8 mouse cellular contexts compared by ENCODE assay signal in genomic region chr6:139589291-139589690, GRCm38 (mm10). TPM values are rescaled to one million over a fixed set of nuclear protein-coding genes. Genes with fewer than 3 reads are reported as not detected.
A peak's percentile ranks its signal among the peaks of the same experiment; 100 is the strongest.
DNase-seq lines count a peak whose midpoint lies in the region; ATAC-seq and TF ChIP-seq lines count a peak whose summit lies in the region.
"Had no signal": no experiment of that assay in that cellular context is flagged by ENCODE, and none has a peak within 500 bp of the region (broad histone marks: within the 10 kb centered on the region; RNA-seq: fewer than 3 reads in every experiment).

No protein-coding gene starts in this region.

- H3K36me3 ChIP-seq in hindbrain, embryonic 16.5 days (ENCODE audit: control insufficient read depth, insufficient read depth, low read length): no peaks in the 10 kb centered on the region
- H3K36me3 ChIP-seq in midbrain, embryonic 11.5 days (ENCODE audit: control insufficient read depth, insufficient read depth, low read length): no peaks in the 10 kb centered on the region
- no peaks in the 10 kb centered on the region for H3K36me3 ChIP-seq in stomach, embryonic 14.5 days (ENCODE audit: control insufficient read depth, insufficient read depth, low read length)

- peak; percentile 69; the same call in 1 of the 2 replicates for ATAC-seq in hindbrain, embryonic 16.5 days
- ATAC-seq in midbrain, embryonic 11.5 days (ENCODE audit: low FRiP score): peak; percentile 77; the same call in 1 of the 2 replicates
- no peak for ATAC-seq in stomach, embryonic 14.5 days (ENCODE audit: insufficient number of reproducible peaks, insufficient read depth, low FRiP score, low read depth)

- H3K9me3 ChIP-seq in hindbrain, embryonic 16.5 days (ENCODE audit: control insufficient read depth, low read length): no peaks in the 10 kb centered on the region
- H3K9me3 ChIP-seq in midbrain, embryonic 11.5 days (ENCODE audit: control insufficient read depth, low read length): no peaks in the 10 kb centered on the region
- no peaks in the 10 kb centered on the region for H3K9me3 ChIP-seq in stomach, embryonic 14.5 days (ENCODE audit: control insufficient read depth, low read depth, low read length)
- H3K9me3 ChIP-seq: megakaryocyte, embryonic 14.5 days had no signal

- peak; percentile 36 to 87 for DNase-seq in adrenal gland, adult (ENCODE audit: inconsistent age in 2 of 2, low spot score in 1 of 2)
- DNase-seq in cerebellum, adult 2 months: peak; percentile 17 to 27
- peak; percentile 12 to 84 for DNase-seq in frontal cortex, adult 2 months (ENCODE audit: extremely low spot score in 1 of 2, low spot score in 1 of 2)
- DNase-seq in left cerebral cortex, postnatal 10 days (ENCODE audit: extremely low spot score in 1 of 2, low spot score in 2 of 2): peak; percentile 55 to 66
- DNase-seq in midbrain, embryonic 11.5 days (ENCODE audit: low spot score, missing footprints): peak; percentile 94

- H3K4me1 ChIP-seq in cerebellum, adult 2 months (ENCODE audit: control insufficient read depth, insufficient read depth, low read length): no peaks in the 10 kb centered on the region
- H3K4me1 ChIP-seq in hindbrain, embryonic 16.5 days (ENCODE audit: control insufficient read depth, insufficient read depth, low read depth, low read length): peaks cover 2% of the 10 kb centered on the region; the same call in 1 of the 2 replicates
- H3K4me1 ChIP-seq in midbrain, embryonic 11.5 days (ENCODE audit: control insufficient read depth, insufficient read depth, low read length): no peaks in the 10 kb centered on the region
- H3K4me1 ChIP-seq in stomach, embryonic 14.5 days (ENCODE audit: control insufficient read depth, insufficient read depth, low read length): no peaks in the 10 kb centered on the region
- H3K4me1 ChIP-seq: megakaryocyte, embryonic 14.5 days had no signal

- TF ChIP-seq CTCF in cerebellum, adult 2 months (IDR thresholded peaks at IDR 0.05; ENCODE audit: borderline replicate concordance, insufficient read depth, low read depth, low read length): peak; percentile 37; the same call in 1 of the 2 replicates

- H3K4me2 ChIP-seq in hindbrain, embryonic 16.5 days (ENCODE audit: low read length): peak overlapping the region; percentile 41
- no peak overlapping the region for H3K4me2 ChIP-seq in midbrain, embryonic 11.5 days
- H3K4me2 ChIP-seq in stomach, embryonic 14.5 days (replicated peaks; ENCODE audit: low read depth, low read length): peak overlapping the region; percentile 24

- H3K27ac ChIP-seq in cerebellum, adult 2 months (ENCODE audit: insufficient read depth, low read length): no peak overlapping the region
- no peak overlapping the region for H3K27ac ChIP-seq in hindbrain, embryonic 16.5 days (ENCODE audit: low read depth, low read length)
- no peak overlapping the region for H3K27ac ChIP-seq in midbrain, embryonic 11.5 days (ENCODE audit: low read depth, low read length)
- H3K27ac ChIP-seq in stomach, embryonic 14.5 days (ENCODE audit: low read length): no peak overlapping the region

- no peak for TF ChIP-seq POLR2A in cerebellum, adult 2 months (IDR thresholded peaks at IDR 0.05; ENCODE audit: borderline replicate concordance, insufficient read depth, low read length)

- no peak overlapping the region for H3K9ac ChIP-seq in hindbrain, embryonic 16.5 days (ENCODE audit: low read depth, low read length)
- no peak overlapping the region for H3K9ac ChIP-seq in midbrain, embryonic 11.5 days (ENCODE audit: low read length)
- no peak overlapping the region for H3K9ac ChIP-seq in stomach, embryonic 14.5 days (replicated peaks; ENCODE audit: low read depth, low read length)

- H3K4me3 ChIP-seq in cerebellum, adult 2 months (replicated peaks; ENCODE audit: insufficient read depth, low read depth, low read length): no peak overlapping the region
- H3K4me3 ChIP-seq in hindbrain, embryonic 16.5 days (ENCODE audit: low read length): no peak overlapping the region
- no peak overlapping the region for H3K4me3 ChIP-seq in midbrain, embryonic 11.5 days (ENCODE audit: low read depth, low read length)
- H3K4me3 ChIP-seq in stomach, embryonic 14.5 days (ENCODE audit: low read depth, low read length): no peak overlapping the region
- H3K4me3 ChIP-seq: megakaryocyte, embryonic 14.5 days had no signal

- intact Hi-C loops in left cerebral cortex, postnatal 10 days (cut with DNase I): no loop called here

- WGBS in cerebellum, adult 2 months: 8% methylated on average over 12 of the region's 12 CpGs
- 10% methylated on average over 12 of the region's 12 CpGs for WGBS in hindbrain, embryonic 16.5 days
- WGBS in midbrain, embryonic 11.5 days: 9% methylated on average over 12 of the region's 12 CpGs
- WGBS in stomach, embryonic 14.5 days: 7% methylated on average over 12 of the region's 12 CpGs

- H3K27me3 ChIP-seq in cerebellum, adult 2 months (ENCODE audit: control insufficient read depth, insufficient read depth, low read length): no peaks in the 10 kb centered on the region
- no peaks in the 10 kb centered on the region; the same call in 1 of the 2 replicates for H3K27me3 ChIP-seq in hindbrain, embryonic 16.5 days (replicated peaks; ENCODE audit: control insufficient read depth, insufficient read depth, low read length)
- no peaks in the 10 kb centered on the region for H3K27me3 ChIP-seq in midbrain, embryonic 11.5 days (ENCODE audit: control insufficient read depth, insufficient read depth, low read length)
- no peaks in the 10 kb centered on the region for H3K27me3 ChIP-seq in stomach, embryonic 14.5 days (ENCODE audit: control insufficient read depth, insufficient read depth, low read length)
- H3K27me3 ChIP-seq: megakaryocyte, embryonic 14.5 days had no signal

RNA-seq across cellular contexts. Expression of gene Pik3c2g, which starts 2.3 kb away (rescaled TPM):
- polyA plus RNA-seq in cerebellum, adult 2 months (2012; rRNA removed): 0.11 and 0.16 TPM in 2 replicates
- 0.11 and 0.14 TPM in 2 replicates for polyA plus RNA-seq in frontal cortex, adult 2 months (2012; rRNA removed)
- polyA plus RNA-seq in hindbrain, embryonic 16.5 days (2015; fragmentation: Nextera tagmentation; extraction: Ambion mirVana): 0.40 and 0.65 TPM in 2 replicates
- under 1 TPM; 0.28 to 0.43 TPM for total RNA-seq in left cerebral cortex, postnatal 10 days (2021)
- not detected in 2 replicates for polyA plus RNA-seq in midbrain, embryonic 11.5 days (2014; fragmentation: Nextera tagmentation; extraction: Ambion mirVana)
- 1.7 and 3.2 TPM in 2 replicates for polyA plus RNA-seq in stomach, embryonic 14.5 days (2014; fragmentation: Nextera tagmentation; extraction: Ambion mirVana)

Comparison
In these comparisons a context has a peak if more than half of its experiments do, and no peak if none do; other contexts are left out.
1. DNase-seq: peak in every context shown above with its lines; median percentile 94 in midbrain, embryonic 11.5 days; 62 in adrenal gland, adult; 60 in left cerebral cortex, postnatal 10 days; 48 in frontal cortex, adult 2 months; 22 in cerebellum, adult 2 months.